22 mouse cellular contexts compared by ENCODE assay signal in the genomic region with DNA sequence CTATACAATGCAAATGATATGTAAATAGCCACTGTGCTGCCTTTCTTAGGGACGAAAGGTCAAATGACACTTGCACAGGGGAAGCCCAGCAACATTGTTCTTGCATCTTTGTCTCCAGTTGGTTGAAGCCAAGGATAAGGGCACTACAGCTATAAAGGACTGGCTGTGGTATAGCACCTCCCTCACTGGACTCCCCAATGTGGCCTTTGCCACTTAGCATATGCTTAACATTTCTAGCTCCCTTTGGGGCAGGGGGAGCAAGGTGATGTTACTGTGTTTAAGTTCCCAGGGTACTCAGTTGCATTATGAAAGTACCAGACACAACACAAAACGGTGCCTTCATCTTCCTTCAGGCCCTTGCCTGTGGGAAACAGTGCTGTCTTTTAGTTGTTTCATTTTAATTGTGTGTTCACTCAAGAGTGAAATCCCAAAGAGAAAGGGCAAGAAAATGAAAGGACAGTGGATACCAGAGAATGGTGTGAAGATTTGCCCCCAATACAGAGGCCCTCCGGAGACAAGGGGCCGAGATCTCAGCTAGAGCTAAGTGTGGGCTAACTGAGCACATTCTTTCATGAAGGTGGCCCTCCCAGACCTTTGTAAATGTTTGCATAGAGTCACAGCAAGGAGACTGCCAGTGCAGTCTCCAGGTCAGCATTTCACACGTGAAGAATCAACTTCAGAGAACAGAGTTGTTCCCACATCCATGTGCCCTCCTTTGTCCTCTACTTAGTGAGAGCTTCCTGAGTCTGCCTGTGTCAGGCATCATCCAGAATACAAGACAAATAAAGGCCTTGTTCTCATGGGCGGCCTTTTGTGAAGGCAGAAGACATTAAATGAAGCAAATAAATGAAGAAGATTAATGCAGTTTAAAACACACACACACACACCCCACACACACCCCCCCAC. TPM values are rescaled to one million over a fixed set of nuclear protein-coding genes. Genes with fewer than 3 reads are reported as not detected.
DNase-seq lines count a peak whose midpoint lies in the region; ATAC-seq and TF ChIP-seq lines count a peak whose summit lies in the region.
"Had no signal": no experiment of that assay in that cellular context is flagged by ENCODE, and none has a peak within 500 bp of the region (broad histone marks: within the 10 kb centered on the region; RNA-seq: fewer than 3 reads in every experiment).

No protein-coding gene starts in this region.

- ATAC-seq in forebrain, embryonic 11.5 days (replicated peaks; ENCODE audit: low FRiP score), result peak; percentile 69; the same call in 1 of the 2 replicates
- ATAC-seq in forebrain, embryonic 14.5 days, result no peak
- no peak for ATAC-seq in kidney, postnatal 0 days (replicated peaks; ENCODE audit: low FRiP score, low read depth)
- ATAC-seq: forebrain, embryonic 15.5 days; Patski had no signal

- peaks cover 3% of the 10 kb centered on the region; the same call in 1 of the 2 replicates for H3K4me1 ChIP-seq in forebrain, embryonic 11.5 days (replicated peaks; ENCODE audit: control insufficient read depth, insufficient read depth, low read length)
- no peaks in the 10 kb centered on the region for H3K4me1 ChIP-seq in forebrain, embryonic 14.5 days (ENCODE audit: control insufficient read depth, insufficient read depth, low read length)
- 0 out of 2 replicates have a peak, but pooled peaks cover 8% of the 10 kb centered on the region for H3K4me1 ChIP-seq in kidney, postnatal 0 days (replicated peaks; ENCODE audit: insufficient read depth, low read length)
- H3K4me1 ChIP-seq in kidney, adult 2 months (ENCODE audit: control insufficient read depth, insufficient read depth, low read length), result peaks cover 9% of the 10 kb centered on the region; the same call in 1 of the 2 replicates
- H3K4me1 ChIP-seq: forebrain, embryonic 15.5 days; limb, embryonic 10.5 days had no signal

- no peak for TF ChIP-seq POLR2A in kidney, adult 2 months (IDR thresholded peaks at IDR 0.05; ENCODE audit: low read depth, low read length)

- TF ChIP-seq CTCF in kidney, postnatal 0 days (IDR thresholded peaks at IDR 0.05; ENCODE audit: low read depth), result no peak
- no peak for TF ChIP-seq CTCF in kidney, adult 2 months (conservative IDR thresholded peaks at IDR 0.05; ENCODE audit: insufficient read depth, insufficient read length, low read depth, low read length)
- TF ChIP-seq CTCF in left cerebral cortex, adult 2 months (IDR thresholded peaks at IDR 0.05), result no peak

- H3K4me2 ChIP-seq in forebrain, embryonic 11.5 days (ENCODE audit: low read depth, low read length, severe bottlenecking), result no peak overlapping the region
- H3K4me2 ChIP-seq in forebrain, embryonic 14.5 days (ENCODE audit: low read length), result no peak overlapping the region
- H3K4me2 ChIP-seq in kidney, postnatal 0 days (ENCODE audit: low read length), result no peak overlapping the region
- H3K4me2 ChIP-seq: forebrain, embryonic 15.5 days; hindbrain, embryonic 14.5 days; liver, embryonic 11.5 days had no signal

- intact Hi-C loops in left cerebral cortex, adult 2 months (cut with DNase I), result loop anchor here (5.0 kb wide), 1 partner anchor 72 kb away; no protein-coding TSS in a partner anchor

- H3K4me3 ChIP-seq in forebrain, embryonic 11.5 days (ENCODE audit: low read depth, low read length), result no peak overlapping the region
- H3K4me3 ChIP-seq in forebrain, embryonic 14.5 days (ENCODE audit: low read depth, low read length), result no peak overlapping the region
- H3K4me3 ChIP-seq in kidney, postnatal 0 days (replicated peaks; ENCODE audit: low read depth, low read length), result no peak overlapping the region
- H3K4me3 ChIP-seq in kidney, adult 2 months (ENCODE audit: insufficient read depth, low read depth, low read length), result no peak overlapping the region
- H3K4me3 ChIP-seq in left cerebral cortex, adult 2 months, result no peak overlapping the region
- H3K4me3 ChIP-seq: forebrain, embryonic 15.5 days; gastrocnemius, adult 2 months; layer of hippocampus, adult 2 months; limb, embryonic 10.5 days had no signal

- 20% methylated on average over 6 of the region's 6 CpGs for WGBS in forebrain, embryonic 11.5 days
- 16% methylated on average over 6 of the region's 6 CpGs for WGBS in forebrain, embryonic 14.5 days
- WGBS in kidney, postnatal 0 days, result 44% methylated on average over 6 of the region's 6 CpGs
- 41% methylated on average over 6 of the region's 6 CpGs for WGBS in kidney, adult 2 months

- H3K27me3 ChIP-seq in forebrain, embryonic 11.5 days (ENCODE audit: control insufficient read depth, insufficient read depth, low read length), result no peaks in the 10 kb centered on the region
- H3K27me3 ChIP-seq in forebrain, embryonic 14.5 days (replicated peaks; ENCODE audit: control insufficient read depth, insufficient read depth, low read length), result no peaks in the 10 kb centered on the region
- H3K27me3 ChIP-seq in kidney, postnatal 0 days (ENCODE audit: insufficient read depth, low read length), result no peaks in the 10 kb centered on the region
- no peaks in the 10 kb centered on the region for H3K27me3 ChIP-seq in kidney, adult 2 months (replicated peaks; ENCODE audit: control insufficient read depth, insufficient read depth, low read length)
- H3K27me3 ChIP-seq: forebrain, embryonic 15.5 days; Patski had no signal

- 0 out of 2 replicates have a peak overlapping the region, but pooled peaks have one; percentile 12 for H3K9ac ChIP-seq in forebrain, embryonic 11.5 days (ENCODE audit: low read length)
- H3K9ac ChIP-seq in forebrain, embryonic 14.5 days (ENCODE audit: low read length), result no peak overlapping the region
- no peak overlapping the region for H3K9ac ChIP-seq in kidney, postnatal 0 days (ENCODE audit: low read depth, low read length)
- H3K9ac ChIP-seq: forebrain, embryonic 15.5 days; hindbrain, embryonic 14.5 days had no signal

- H3K36me3 ChIP-seq in forebrain, embryonic 11.5 days (ENCODE audit: control insufficient read depth, insufficient read depth, low read length), result no peaks in the 10 kb centered on the region
- H3K36me3 ChIP-seq in forebrain, embryonic 14.5 days (ENCODE audit: control insufficient read depth, insufficient read depth, low read length), result no peaks in the 10 kb centered on the region
- no peaks in the 10 kb centered on the region for H3K36me3 ChIP-seq in kidney, postnatal 0 days (ENCODE audit: insufficient read depth, low read length)
- no peaks in the 10 kb centered on the region for H3K36me3 ChIP-seq in kidney, adult 2 months (ENCODE audit: control insufficient read depth, insufficient read depth, low read length)
- H3K36me3 ChIP-seq: forebrain, embryonic 15.5 days; limb, embryonic 10.5 days had no signal

- no peak for DNase-seq in forebrain, embryonic 11.5 days (ENCODE audit: low spot score)
- DNase-seq in forebrain, embryonic 14.5 days (ENCODE audit: low spot score), result no peak
- no peak for DNase-seq in kidney, postnatal 0 days (ENCODE audit: low spot score)
- no peak for DNase-seq in kidney, adult 2 months
- peak; percentile 31 for DNase-seq in Muller cell, postnatal 12 days (ENCODE audit: inconsistent ontology term)
- peak; percentile 52 for DNase-seq in retina, embryonic 14.5 days (ENCODE audit: low spot score)
- DNase-seq in left cerebral cortex, adult 2 months (ENCODE audit: extremely low spot score in 1 of 2, low spot score in 2 of 2), result no peak
- DNase-seq: adrenal gland, postnatal 25 days; B cell, adult 2 months; cerebellum, adult 18-20 months; gastrocnemius, adult 2 months; heart, adult 18-20 months; kidney, adult 8-10 months; lung, postnatal 14 days; right cerebral cortex, postnatal 4 days; thymus, adult 18-20 months had no signal

- H3K9me3 ChIP-seq in forebrain, embryonic 11.5 days (ENCODE audit: control insufficient read depth, low read length), result no peaks in the 10 kb centered on the region; the same call in 1 of the 2 replicates
- H3K9me3 ChIP-seq in forebrain, embryonic 14.5 days (replicated peaks; ENCODE audit: control insufficient read depth, low read length), result peaks cover 5% of the 10 kb centered on the region; the same call in 1 of the 2 replicates
- H3K9me3 ChIP-seq in kidney, postnatal 0 days (replicated peaks; ENCODE audit: low read length), result no peaks in the 10 kb centered on the region
- H3K9me3 ChIP-seq: forebrain, embryonic 15.5 days; limb, embryonic 10.5 days had no signal

- no peak overlapping the region for H3K27ac ChIP-seq in forebrain, embryonic 11.5 days (ENCODE audit: low read depth, low read length)
- H3K27ac ChIP-seq in forebrain, embryonic 14.5 days (ENCODE audit: low read depth, low read length), result no peak overlapping the region
- H3K27ac ChIP-seq in kidney, postnatal 0 days, result 0 out of 2 replicates have a peak overlapping the region, but pooled peaks have one; percentile 1
- no peak overlapping the region for H3K27ac ChIP-seq in kidney, adult 2 months (ENCODE audit: insufficient read depth, low read depth, low read length)
- H3K27ac ChIP-seq in left cerebral cortex, adult 2 months, result no peak overlapping the region; the same call in 1 of the 2 replicates
- H3K27ac ChIP-seq: forebrain, embryonic 15.5 days; gastrocnemius, adult 2 months; hindbrain, embryonic 14.5 days; layer of hippocampus, adult 2 months; limb, embryonic 10.5 days had no signal

RNA-seq across cellular contexts. Expression of gene Exph5, which starts 28.1 kb away (rescaled TPM):
- 0.64 and 1.0 TPM in 2 replicates for polyA plus RNA-seq in forebrain, embryonic 11.5 days (2014; fragmentation: Nextera tagmentation; extraction: Ambion mirVana)
- polyA plus RNA-seq in forebrain, embryonic 14.5 days (2014; fragmentation: Nextera tagmentation; extraction: Ambion mirVana), result 0.05 and 0.19 TPM in 2 replicates
- polyA plus RNA-seq in kidney, postnatal 0 days (2015; fragmentation: Nextera tagmentation; extraction: Ambion mirVana), result 2.4 and 2.8 TPM in 2 replicates
- polyA plus RNA-seq in kidney, adult 2 months (2012; rRNA removed), result 1.8 and 2.1 TPM in 2 replicates
- 10 to 100 TPM; 27.4 to 33.4 TPM for total RNA-seq in left cerebral cortex, adult 2 months (2021)

RNA-seq across cellular contexts. Expression of gene Kdelc2, which starts 54.3 kb away (rescaled TPM):
- polyA plus RNA-seq in forebrain, embryonic 11.5 days (2014; fragmentation: Nextera tagmentation; extraction: Ambion mirVana), result 9.1 and 9.3 TPM in 2 replicates
- 3.3 and 5.1 TPM in 2 replicates for polyA plus RNA-seq in forebrain, embryonic 14.5 days (2014; fragmentation: Nextera tagmentation; extraction: Ambion mirVana)
- polyA plus RNA-seq in kidney, postnatal 0 days (2015; fragmentation: Nextera tagmentation; extraction: Ambion mirVana), result 28.6 and 31.2 TPM in 2 replicates
- polyA plus RNA-seq in kidney, adult 2 months (2012; rRNA removed), result 3.5 and 4.3 TPM in 2 replicates
- total RNA-seq in left cerebral cortex, adult 2 months (2021), result 1 to 10 TPM; 6.2 to 6.5 TPM

Comparison
In these comparisons a context has a peak if more than half of its experiments do, and no peak if none do; other contexts are left out.
1. DNase-seq: peak in Muller cell, postnatal 12 days (single experiment) and retina, embryonic 14.5 days (single experiment); none in forebrain, embryonic 11.5 days (single experiment), forebrain, embryonic 14.5 days (single experiment), kidney, postnatal 0 days (single experiment), kidney, adult 2 months (single experiment) and left cerebral cortex, adult 2 months (0 of 2).